Mouse (Mus musculus): ENCODE measurements at regions not wholly inside any gene's neighbourhood (a gene's known extent, or its start where the extent isn't known, plus 50 kb on each side); places are given as distances from the start of the nearest gene placed in this dataset.

DNA sequence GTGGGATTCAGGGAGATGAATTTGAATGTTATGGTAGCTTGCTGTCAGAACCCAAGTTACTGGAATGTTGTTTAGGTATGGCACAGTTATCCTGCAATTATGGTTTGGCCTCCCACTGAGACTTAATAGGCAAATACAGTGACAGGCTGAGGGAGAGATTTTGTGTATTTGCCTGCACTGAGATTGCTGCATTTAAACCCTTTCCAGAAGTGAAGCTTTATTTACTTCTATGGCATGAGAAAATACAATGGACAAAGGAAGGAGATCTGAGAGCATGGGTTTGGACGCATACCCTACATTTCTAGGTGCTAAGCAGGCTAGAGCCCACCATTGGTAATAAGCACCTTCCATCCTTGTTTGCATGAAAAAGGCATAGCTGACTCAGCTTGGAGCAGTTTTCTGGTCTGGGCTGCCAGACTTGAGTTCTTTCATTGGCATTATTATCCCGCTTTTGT, 278.8 kb downstream of the Usp25 start:
- WGBS, result 59% methylated on average over 2 of the region's 2 CpGs
- peaks cover 10% of the 10 kb centered on the region for H3K4me1 ChIP-seq
- H3K4me2 ChIP-seq, result no peak overlapping the region
- no peak overlapping the region for H3K4me3 ChIP-seq
- ATAC-seq (replicated peaks), result peak; percentile 54
- H3K9me3 ChIP-seq, result no peaks in the 10 kb centered on the region
- 0 out of 2 replicates have a peak, but pooled peaks cover 4% of the 10 kb centered on the region for H3K36me3 ChIP-seq (replicated peaks)
- H3K27ac ChIP-seq, result peak overlapping the region; percentile 46; the same call in 1 of the 2 replicates
- no peaks in the 10 kb centered on the region for H3K27me3 ChIP-seq (replicated peaks)
- no peak overlapping the region for H3K9ac ChIP-seq

DNA sequence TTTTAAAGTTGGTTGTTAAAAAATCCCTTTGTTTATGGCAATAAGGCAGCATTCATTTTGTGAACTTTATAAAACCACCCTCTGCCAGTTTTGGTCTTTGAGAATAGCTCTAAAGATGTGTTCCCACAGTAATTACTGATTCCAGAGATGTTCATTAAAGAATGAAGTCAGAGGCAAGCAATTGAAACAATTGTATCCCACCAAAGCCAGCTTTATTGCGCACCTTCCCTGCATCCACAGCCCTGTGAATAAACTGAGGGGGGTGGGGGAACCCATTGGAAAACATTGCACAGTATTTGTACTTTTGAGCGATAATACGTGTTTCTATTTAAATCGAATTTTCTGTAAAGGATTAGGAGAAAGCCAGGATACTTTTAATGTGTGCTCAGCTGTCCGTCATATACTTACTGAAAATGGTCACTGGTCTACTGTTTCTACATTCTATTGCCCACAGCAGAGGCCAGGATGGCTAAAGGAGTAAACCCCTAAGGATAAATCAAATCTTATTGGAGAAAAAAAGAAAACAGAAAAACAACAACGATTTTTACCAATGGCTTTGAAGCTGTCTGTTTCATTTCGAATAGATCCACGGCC, 278.3 kb downstream of the Usp25 start:
- Histone ChIP-seq H3K9ac (no peak overlapping the region), H3K36me3 (replicated peaks) (0 out of 2 replicates have a peak, but pooled peaks cover 4% of the 10 kb centered on the region), H3K4me2 (no peak overlapping the region), H3K9me3 (no peaks in the 10 kb centered on the region), H3K27me3 (replicated peaks) (no peaks in the 10 kb centered on the region), H3K4me1 (peaks cover 10% of the 10 kb centered on the region), H3K27ac (peak overlapping the region; percentile 46; the same call in 1 of the 2 replicates), H3K4me3 (no peak overlapping the region)
- ATAC-seq (replicated peaks), result peak; percentile 66; the same call in 1 of the 2 replicates
- WGBS, result 61% methylated on average over 8 of the region's 8 CpGs

DNA sequence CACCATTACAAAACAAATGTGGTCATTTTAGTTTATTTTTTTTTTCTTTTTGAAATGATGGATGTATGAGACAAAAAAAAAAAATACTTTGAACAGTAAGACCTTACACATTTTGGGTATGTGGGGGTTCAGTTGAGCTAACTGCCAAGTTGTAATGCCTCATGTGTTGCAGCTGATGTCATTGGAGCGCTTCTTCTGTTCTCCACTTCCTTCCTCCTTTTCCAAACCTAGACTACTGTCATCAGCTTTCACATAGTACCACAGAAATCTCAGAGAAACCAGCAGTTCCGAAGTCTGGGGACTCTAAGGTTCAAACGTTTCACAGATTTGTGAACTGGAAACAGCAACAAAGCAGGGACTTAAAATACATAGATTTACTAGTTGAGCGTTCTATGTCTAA, 270.7 kb downstream of the Usp25 start:
- Histone ChIP-seq H3K36me3 (replicated peaks) (0 out of 2 replicates have a peak, but pooled peaks cover 4% of the 10 kb centered on the region), H3K4me2 (no peak overlapping the region), H3K27ac (no peak overlapping the region), H3K4me1 (no peaks in the 10 kb centered on the region), H3K9ac (no peak overlapping the region), H3K27me3 (replicated peaks) (no peaks in the 10 kb centered on the region), H3K9me3 (no peaks in the 10 kb centered on the region), H3K4me3 (no peak overlapping the region)
- no peak for ATAC-seq (replicated peaks)
- WGBS, result 82% methylated on average over 4 of the region's 4 CpGs

DNA sequence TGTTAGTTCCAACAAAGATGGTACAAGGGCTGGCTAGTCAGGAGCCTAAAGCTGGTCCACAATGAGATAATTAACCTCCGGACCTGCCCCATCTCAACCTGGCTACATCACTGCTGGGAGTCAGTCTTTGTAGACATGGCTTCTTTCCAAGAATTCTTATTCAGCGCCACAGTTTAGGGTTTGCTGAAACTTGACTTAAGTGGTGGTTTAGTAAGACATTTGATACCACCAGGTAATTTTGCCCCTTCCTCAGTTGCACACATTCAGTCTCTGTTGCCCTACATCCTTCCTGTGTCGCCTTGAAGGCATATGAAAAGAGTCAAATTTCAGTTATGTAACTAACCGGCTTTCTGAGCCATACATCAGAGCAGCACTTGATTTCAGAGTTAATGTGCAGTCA, 266.4 kb downstream of the Usp25 start:
- no peak for ATAC-seq (replicated peaks)
- Histone ChIP-seq H3K27ac (no peak overlapping the region), H3K9ac (no peak overlapping the region), H3K4me3 (no peak overlapping the region), H3K4me2 (no peak overlapping the region), H3K4me1 (no peaks in the 10 kb centered on the region), H3K36me3 (replicated peaks) (no peaks in the 10 kb centered on the region), H3K9me3 (no peaks in the 10 kb centered on the region), H3K27me3 (replicated peaks) (no peaks in the 10 kb centered on the region)
- WGBS, result 82% methylated on average over 4 of the region's 4 CpGs

DNA sequence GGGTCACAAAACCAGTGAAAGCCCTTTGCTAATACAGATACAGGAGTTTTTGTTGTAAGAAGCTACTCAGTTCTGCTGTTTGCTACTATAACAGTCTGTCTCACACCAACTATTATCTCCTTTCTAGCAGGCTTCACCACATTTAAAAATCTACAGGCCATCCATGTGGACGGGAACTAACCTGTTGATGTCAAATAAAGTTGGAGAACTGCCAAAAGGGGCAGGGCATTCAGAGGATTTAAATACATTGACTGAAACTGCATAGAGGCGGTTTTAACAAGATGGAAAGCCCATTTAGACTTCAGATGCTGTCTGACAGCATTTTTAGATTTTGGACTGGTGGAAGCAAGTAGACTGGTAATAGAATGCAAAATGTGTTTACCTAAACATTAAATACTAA, 266.0 kb downstream of the Usp25 start:
- H3K9ac ChIP-seq, result no peak overlapping the region
- H3K4me1 ChIP-seq, result no peaks in the 10 kb centered on the region
- ATAC-seq (replicated peaks), result no peak
- 41% methylated on average over 2 of the region's 2 CpGs for WGBS
- H3K27ac ChIP-seq, result no peak overlapping the region
- H3K4me2 ChIP-seq, result no peak overlapping the region
- H3K36me3 ChIP-seq (replicated peaks), result no peaks in the 10 kb centered on the region
- no peaks in the 10 kb centered on the region for H3K9me3 ChIP-seq
- H3K27me3 ChIP-seq (replicated peaks), result no peaks in the 10 kb centered on the region
- H3K4me3 ChIP-seq, result no peak overlapping the region

DNA sequence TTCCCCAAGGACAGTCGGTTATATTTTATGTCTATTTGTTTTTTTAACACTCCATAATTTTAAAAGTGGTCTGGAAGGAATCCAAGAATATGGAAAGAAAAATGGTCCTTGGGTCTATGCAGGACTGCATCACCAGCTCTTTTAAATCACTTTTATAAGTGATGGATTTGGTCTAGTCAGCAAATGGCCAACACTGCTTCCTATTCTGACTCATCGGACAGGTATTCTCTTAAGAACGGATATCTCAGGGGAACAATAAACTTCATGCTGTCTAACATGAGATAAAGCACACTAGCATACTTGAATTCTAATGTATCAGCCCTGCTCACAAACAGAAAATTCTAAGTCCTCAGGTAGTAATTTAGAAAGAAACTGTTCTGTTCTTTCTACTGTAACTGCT, 259.8 kb downstream of the Usp25 start:
- Histone ChIP-seq H3K27ac (no peak overlapping the region), H3K4me1 (no peaks in the 10 kb centered on the region), H3K9ac (no peak overlapping the region), H3K36me3 (replicated peaks) (no peaks in the 10 kb centered on the region), H3K4me2 (no peak overlapping the region), H3K4me3 (no peak overlapping the region), H3K27me3 (replicated peaks) (no peaks in the 10 kb centered on the region), H3K9me3 (no peaks in the 10 kb centered on the region)
- no peak for ATAC-seq (replicated peaks)
- WGBS, result 84% methylated on average over 3 of the region's 3 CpGs

DNA sequence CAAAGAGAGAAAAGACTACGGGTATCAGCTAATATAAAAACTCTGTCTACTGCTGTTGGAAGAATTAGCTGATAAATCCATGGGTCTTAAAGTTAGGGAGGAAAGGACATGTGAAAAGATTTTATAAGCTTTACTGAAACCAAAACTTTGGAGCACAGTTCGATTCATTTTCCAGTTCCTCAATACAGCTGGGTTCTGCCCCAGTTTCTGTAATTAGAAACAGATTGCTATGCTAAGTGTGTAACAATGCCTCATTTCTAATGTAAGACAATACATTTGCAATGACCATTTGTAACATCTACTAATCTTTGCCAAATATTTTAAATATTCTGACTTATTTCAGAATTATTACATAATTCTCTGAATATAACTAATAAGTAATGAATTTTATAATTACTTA, 255.4 kb downstream of the Usp25 start:
- no peaks in the 10 kb centered on the region for H3K9me3 ChIP-seq
- no peak overlapping the region for H3K4me3 ChIP-seq
- H3K4me2 ChIP-seq, result no peak overlapping the region
- no peaks in the 10 kb centered on the region for H3K36me3 ChIP-seq (replicated peaks)
- ATAC-seq (replicated peaks), result no peak
- H3K9ac ChIP-seq, result no peak overlapping the region
- H3K27me3 ChIP-seq (replicated peaks), result no peaks in the 10 kb centered on the region
- no peak overlapping the region for H3K27ac ChIP-seq
- 78% methylated on average over 2 of the region's 2 CpGs for WGBS
- H3K4me1 ChIP-seq, result no peaks in the 10 kb centered on the region

DNA sequence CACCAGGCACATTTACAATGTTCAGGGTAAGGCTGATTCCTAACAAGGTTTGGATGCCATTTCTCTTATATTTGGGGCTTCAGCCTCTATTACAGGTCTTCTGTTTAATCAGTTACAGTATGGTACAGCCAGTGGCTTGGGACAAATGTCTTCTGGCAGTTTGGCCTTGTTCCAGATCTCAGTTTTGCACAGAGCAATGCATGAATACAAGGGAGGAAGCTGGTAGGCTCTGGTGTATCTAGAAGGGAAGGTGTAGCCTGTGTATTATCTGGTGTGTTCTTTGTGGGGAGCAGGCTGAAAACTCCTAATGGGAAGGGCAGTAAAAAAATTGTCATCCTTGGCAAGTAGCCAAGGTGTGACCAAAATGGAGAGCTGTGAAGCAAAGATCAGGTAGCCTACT, 254.2 kb downstream of the Usp25 start:
- Histone ChIP-seq H3K4me1 (no peaks in the 10 kb centered on the region), H3K36me3 (replicated peaks) (no peaks in the 10 kb centered on the region), H3K9me3 (no peaks in the 10 kb centered on the region), H3K9ac (no peak overlapping the region), H3K4me3 (no peak overlapping the region), H3K27ac (no peak overlapping the region), H3K27me3 (replicated peaks) (no peaks in the 10 kb centered on the region), H3K4me2 (no peak overlapping the region)
- no peak for ATAC-seq (replicated peaks)

DNA sequence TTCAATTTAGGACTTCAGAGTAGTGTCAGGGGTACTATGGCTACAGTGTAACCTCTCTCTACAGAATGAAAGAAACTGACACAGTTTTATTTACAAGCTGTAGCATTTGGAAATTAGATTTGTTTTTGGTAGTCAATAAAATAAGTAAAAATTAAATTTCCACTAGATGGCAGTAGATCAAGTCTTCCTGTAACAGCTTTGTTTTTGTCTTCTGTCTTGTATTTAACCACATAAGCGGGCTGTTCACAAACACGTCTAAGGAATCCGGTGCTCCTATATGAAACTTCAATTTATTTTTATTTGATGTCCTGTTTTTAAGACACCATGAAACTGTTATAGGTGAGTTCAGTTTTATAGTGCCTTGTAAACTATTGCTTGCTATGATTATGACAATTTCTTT, 238.8 kb downstream of the Usp25 start:
- Histone ChIP-seq H3K27me3 (replicated peaks) (no peaks in the 10 kb centered on the region), H3K27ac (no peak overlapping the region), H3K4me1 (no peaks in the 10 kb centered on the region), H3K4me3 (no peak overlapping the region), H3K4me2 (no peak overlapping the region), H3K9me3 (no peaks in the 10 kb centered on the region), H3K36me3 (replicated peaks) (no peaks in the 10 kb centered on the region), H3K9ac (no peak overlapping the region)
- WGBS, result 37% methylated on average over 3 of the region's 3 CpGs
- ATAC-seq (replicated peaks), result no peak

DNA sequence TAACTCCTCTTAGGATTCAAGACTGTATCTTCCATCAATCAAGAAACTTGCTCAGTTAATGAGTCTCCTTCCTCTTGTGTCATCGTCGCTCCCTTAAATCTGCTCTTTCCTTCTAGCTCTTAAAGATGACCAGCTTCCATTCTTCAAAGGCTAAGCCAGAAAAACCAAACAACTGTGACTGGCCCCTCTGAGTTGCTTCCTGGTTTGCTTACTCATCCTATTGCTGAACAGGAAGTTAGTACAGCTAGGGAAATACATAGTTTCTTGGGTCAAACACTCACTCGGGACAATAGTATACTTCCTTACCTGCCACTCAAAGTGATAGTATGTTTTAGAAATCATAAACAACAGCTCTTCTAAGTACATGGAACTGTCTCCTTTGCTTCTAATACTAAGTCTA, 237.9 kb downstream of the Usp25 start:
- no peak overlapping the region for H3K4me2 ChIP-seq
- no peaks in the 10 kb centered on the region for H3K36me3 ChIP-seq (replicated peaks)
- H3K9ac ChIP-seq, result no peak overlapping the region
- WGBS, result 76% methylated on average over 3 of the region's 3 CpGs
- H3K27ac ChIP-seq, result no peak overlapping the region
- H3K27me3 ChIP-seq (replicated peaks), result no peaks in the 10 kb centered on the region
- no peak for ATAC-seq (replicated peaks)
- no peak overlapping the region for H3K4me3 ChIP-seq
- H3K4me1 ChIP-seq, result no peaks in the 10 kb centered on the region
- H3K9me3 ChIP-seq, result no peaks in the 10 kb centered on the region

DNA sequence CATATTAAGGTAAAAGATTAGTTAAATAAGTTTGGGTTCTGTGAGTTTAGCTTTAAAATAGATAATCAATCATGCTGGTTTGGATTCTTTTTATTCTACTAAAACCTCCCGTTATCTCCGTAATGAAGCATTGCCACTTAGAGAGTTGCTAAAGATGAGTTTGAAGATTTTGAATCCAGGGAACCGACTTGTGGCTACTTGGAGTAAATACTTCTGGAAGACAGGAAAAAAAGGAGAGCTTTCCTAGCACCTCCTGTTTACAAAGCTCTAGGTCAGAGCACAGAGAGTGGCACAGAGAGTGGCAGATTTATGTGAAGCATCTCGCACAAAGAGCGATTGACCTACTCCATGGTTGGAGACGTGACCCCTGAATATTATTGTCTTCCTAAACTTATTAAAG, 227.4 kb downstream of the Usp25 start:
- Histone ChIP-seq H3K4me3 (no peak overlapping the region), H3K9me3 (no peaks in the 10 kb centered on the region), H3K9ac (no peak overlapping the region), H3K4me1 (peaks cover 12% of the 10 kb centered on the region; the same call in 1 of the 2 replicates), H3K27ac (0 out of 2 replicates have a peak overlapping the region, but pooled peaks have one; percentile 13), H3K4me2 (peak overlapping the region; percentile 29), H3K27me3 (replicated peaks) (no peaks in the 10 kb centered on the region), H3K36me3 (replicated peaks) (no peaks in the 10 kb centered on the region)
- 58% methylated on average over 6 of the region's 6 CpGs for WGBS
- ATAC-seq (replicated peaks), result no peak

DNA sequence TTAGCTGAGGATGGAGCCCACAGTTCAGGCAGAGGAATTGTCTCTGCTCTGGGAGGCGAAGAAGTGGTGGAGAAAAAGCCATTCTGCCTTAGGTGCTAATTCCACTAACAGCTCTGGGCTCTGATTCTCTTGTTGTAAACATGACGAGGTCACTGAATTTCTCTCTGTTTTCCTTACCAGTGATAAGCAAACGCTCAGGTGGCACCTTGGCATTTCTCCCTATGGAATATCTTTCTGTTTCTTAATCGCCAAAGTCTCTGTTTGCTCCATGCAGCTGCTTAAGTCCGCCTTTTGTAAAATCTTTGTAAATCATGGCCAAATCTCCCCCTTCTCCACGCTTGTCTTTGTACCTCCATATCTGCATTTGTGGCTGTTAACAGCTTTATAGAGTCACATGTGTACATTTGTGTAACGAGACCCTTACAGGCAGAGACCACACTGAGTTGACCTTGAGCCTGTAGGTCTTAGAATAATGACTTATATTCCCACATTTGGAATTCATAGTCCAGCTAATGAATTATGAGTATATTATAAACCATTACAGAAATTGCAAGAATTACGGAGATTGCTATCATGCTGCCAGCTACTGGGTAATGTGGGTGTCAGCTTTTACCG, 225.8 kb downstream of the Usp25 start:
- WGBS, result 13% methylated on average over 9 of the region's 9 CpGs
- H3K4me1 ChIP-seq, result peaks cover 12% of the 10 kb centered on the region; the same call in 1 of the 2 replicates
- no peaks in the 10 kb centered on the region for H3K9me3 ChIP-seq
- H3K4me2 ChIP-seq, result peak overlapping the region; percentile 66
- no peaks in the 10 kb centered on the region for H3K27me3 ChIP-seq (replicated peaks)
- peak overlapping the region; percentile 43 for H3K4me3 ChIP-seq
- peak overlapping the region; percentile 98 for H3K27ac ChIP-seq
- no peak for ATAC-seq (replicated peaks)
- no peaks in the 10 kb centered on the region for H3K36me3 ChIP-seq (replicated peaks)
- H3K9ac ChIP-seq, result peak overlapping the region; percentile 69
